In genomic region chr2:108044885-108045284, GRCm38 (mm10) we compare ENCODE assay signal across 20 mouse cellular contexts.
A peak's percentile ranks its signal among the peaks of the same experiment; 100 is the strongest.
DNase-seq lines count a peak whose midpoint lies in the region; TF ChIP-seq lines count a peak whose summit lies in the region.
"Had no signal": no experiment of that assay in that cellular context is flagged by ENCODE, and none has a peak within 500 bp of the region (broad histone marks: within the 10 kb centered on the region; RNA-seq: fewer than 3 reads in every experiment).

No protein-coding gene starts in this region.

- no peaks in the 10 kb centered on the region for H3K27me3 ChIP-seq in C2C12 (ENCODE audit: control insufficient read depth, insufficient read depth, insufficient read length)
- H3K27me3 ChIP-seq: CH12.LX; forebrain, embryonic 13.5 days had no signal

- H3K79me2 ChIP-seq in C2C12 (ENCODE audit: control insufficient read depth, insufficient read depth): no peaks in the 10 kb centered on the region

- no peak for TF ChIP-seq CTCF in C2C12 (IDR thresholded peaks at IDR 0.05; ENCODE audit: control insufficient read depth, insufficient read depth, insufficient read length)

- no peak overlapping the region for H3K4me3 ChIP-seq in C2C12 (ENCODE audit: insufficient read depth, poor library complexity, severe bottlenecking)
- H3K4me3 ChIP-seq: forebrain, embryonic 10.5 days; forebrain, embryonic 13.5 days; gastrocnemius, adult 2 months; hindbrain, embryonic 10.5 days had no signal

- peak; percentile 14 for DNase-seq in layer of hippocampus, adult 11-12 months (ENCODE audit: low spot score)
- DNase-seq in layer of hippocampus, postnatal 10 days (ENCODE audit: low spot score in 2 of 2): no peak
- DNase-seq in 3T3-L1 (ENCODE audit: low read depth, low spot score): peak; percentile 45
- peak; percentile 45 for DNase-seq in layer of hippocampus, adult 9-11 months
- no peak for DNase-seq in lung, adult 18-20 months
- DNase-seq: adrenal gland, adult 2 months; adrenal gland, postnatal 14 days; cerebellum, adult 18-20 months; cerebellum, adult 9-10 months; cerebellum, postnatal 14 days; gastrocnemius, adult 2 months; gastrocnemius, postnatal 14 days; heart, adult 11 months; heart, postnatal 36 days had no signal

- no peaks in the 10 kb centered on the region for H3K79me3 ChIP-seq in C2C12 (ENCODE audit: low read depth)

- H3K36me3 ChIP-seq in C2C12 (ENCODE audit: control insufficient read depth, insufficient read depth): no peaks in the 10 kb centered on the region
- H3K36me3 ChIP-seq: forebrain, embryonic 10.5 days; G1E; hindbrain, embryonic 10.5 days had no signal

- H3ac ChIP-seq in C2C12 (ENCODE audit: control insufficient read depth, insufficient read length, low read depth): no peak overlapping the region

TF ChIP-seq in C2C12, 6 proteins besides CTCF, POLR2A, EP300 and RAD21:
- TF ChIP-seq FOSL1 (IDR thresholded peaks at IDR 0.05; ENCODE audit: insufficient read depth, low read length, poor library complexity, severe bottlenecking) (peak; percentile 33), USF1 (IDR thresholded peaks at IDR 0.05; ENCODE audit: low read depth) (no peak)

Comparison
In these comparisons a context has a peak if more than half of its experiments do, and no peak if none do; other contexts are left out.
1. DNase-seq: peak in layer of hippocampus, adult 11-12 months (single experiment), 3T3-L1 (single experiment) and layer of hippocampus, adult 9-11 months (single experiment); none in layer of hippocampus, postnatal 10 days (0 of 2) and lung, adult 18-20 months (0 of 2).